Mouse (Mus musculus) ovary, adult 18-20 months (tissue): ENCODE data around the gene Dazap1.

ENCODE experiments used
- DNase-seq: peaks from one replicate; pipeline ENCODE4 v3.0.0; 2022; ENCODE audit warnings: low spot score, mixed read lengths

The Dazap1 gene

GRCm38 (mm10) chr10:80248971-80249640 lies 12.2 kb upstream of the Dazap1 start, which contains the start of gene Ndufs7:
Gene Ndufs7, plus strand, starts transcription at chr10:80249121.
- peak; percentile 87 for DNase-seq

- no peak for DNase-seq
Measured at GRCm38 (mm10) chr10:80250059-80250458, 11.2 kb upstream of the Dazap1 start.

DNA sequence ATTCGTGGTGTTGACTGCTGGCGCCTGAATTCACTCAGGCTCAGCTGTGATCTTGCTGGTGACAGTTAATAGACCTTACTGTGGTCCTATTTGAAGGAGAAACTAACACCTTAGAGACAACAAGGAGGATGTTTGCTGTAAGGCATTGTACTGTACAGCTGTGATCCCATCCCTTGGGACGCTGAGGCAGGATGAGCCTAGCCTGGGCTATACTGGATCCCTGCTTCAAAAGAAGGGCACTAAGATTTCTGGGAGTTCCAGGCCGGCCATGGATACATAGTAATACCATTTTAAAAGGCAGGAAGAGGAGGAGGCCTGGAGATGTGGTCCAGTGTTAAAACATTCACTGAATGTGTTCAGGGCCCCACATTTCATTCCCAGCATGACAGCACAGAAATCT lies 10.7 kb upstream of the Dazap1 start:
- no peak for DNase-seq

GRCm38 (mm10) chr10:80252011-80252410 lies 9.3 kb upstream of the Dazap1 start:
- no peak for DNase-seq

DNA sequence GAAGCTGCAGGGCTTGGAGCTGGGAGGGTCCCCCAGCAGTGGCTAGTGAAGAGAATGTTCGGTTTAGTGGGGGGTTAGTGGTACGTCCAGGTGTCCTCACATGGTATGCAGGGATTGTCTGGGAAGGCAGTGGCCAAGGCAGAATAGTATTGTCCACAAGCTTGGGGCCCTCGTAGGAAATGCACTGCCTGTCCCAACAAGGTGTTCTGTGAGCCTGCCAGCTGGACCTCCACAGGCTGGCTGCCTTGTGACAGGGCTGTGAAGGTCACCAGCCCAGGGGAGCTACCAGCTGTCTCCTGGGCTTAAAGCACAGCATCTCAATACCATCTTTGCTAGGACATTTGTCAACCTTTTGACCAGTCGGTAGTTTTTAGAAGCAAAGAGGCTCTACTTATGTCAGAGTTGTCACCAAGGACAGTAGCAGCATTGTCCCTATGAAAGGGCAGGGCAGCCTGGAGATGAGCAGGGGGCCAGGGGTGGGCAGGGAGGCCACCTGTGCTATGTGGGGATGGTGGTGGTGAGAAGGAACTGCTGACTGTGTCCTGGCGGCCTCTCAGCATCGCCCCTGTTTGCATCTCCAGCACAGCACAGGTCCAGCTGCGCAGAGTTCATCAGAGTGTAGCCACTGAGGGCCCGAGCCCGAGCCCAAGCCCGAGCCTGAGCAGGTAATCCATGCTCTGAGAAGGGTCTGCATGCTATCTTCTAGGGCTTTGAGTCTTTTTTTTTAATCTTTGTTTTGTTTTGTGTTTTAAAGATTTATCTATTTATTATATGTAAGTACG lies 8.6 kb upstream of the Dazap1 start:
- DNase-seq, result no peak

- no peak for DNase-seq
Measured at GRCm38 (mm10) chr10:80253551-80253950, 7.7 kb upstream of the Dazap1 start.

DNA sequence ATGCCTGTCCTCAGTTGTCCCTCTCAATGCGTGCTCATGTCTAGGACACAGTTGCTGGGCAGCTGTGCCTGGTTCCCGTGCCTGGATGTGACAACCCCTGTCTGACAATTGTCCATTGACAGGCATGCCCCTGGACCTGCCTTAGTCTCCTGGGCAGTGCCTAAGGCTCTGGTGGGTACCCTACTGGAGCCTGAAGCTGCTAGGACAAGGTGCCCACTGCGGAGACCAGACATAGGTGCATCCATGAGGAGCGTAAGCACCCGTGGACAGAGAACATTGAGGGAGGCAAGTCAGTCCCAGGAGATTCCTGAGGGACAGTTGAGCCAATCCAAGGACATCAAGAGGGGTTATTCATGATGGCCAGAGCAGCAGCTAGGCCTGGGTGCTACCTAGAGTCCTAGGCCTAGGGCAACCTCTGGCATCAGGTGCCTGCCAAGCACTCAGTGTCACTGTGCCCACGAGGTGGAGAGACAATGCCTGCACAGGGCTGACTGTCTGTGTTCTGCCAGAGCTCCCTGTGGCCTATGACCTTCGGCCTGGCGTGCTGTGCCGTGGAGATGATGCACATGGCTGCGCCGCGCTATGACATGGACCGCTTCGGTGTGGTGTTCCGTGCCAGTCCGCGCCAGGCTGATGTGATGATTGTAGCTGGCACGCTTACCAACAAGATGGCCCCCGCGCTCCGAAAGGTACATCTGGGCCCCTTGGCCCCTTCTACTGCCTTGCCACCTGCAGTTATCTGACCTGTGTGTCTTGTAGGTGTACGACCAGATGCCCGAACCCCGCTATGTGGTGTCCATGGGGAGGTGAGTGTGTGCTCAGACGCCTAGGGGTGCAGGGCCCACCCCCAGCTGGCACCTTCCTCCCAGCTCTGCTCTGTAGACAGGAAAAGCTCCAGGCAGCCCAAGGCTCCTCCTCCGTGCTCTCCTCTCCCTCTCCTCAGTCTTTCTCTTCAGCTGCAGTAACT lies 6.7 kb upstream of the Dazap1 start:
- DNase-seq, result no peak

- peak; percentile 52 for DNase-seq
Measured at GRCm38 (mm10) chr10:80255881-80256535, 5.3 kb upstream of the Dazap1 start.

DNA sequence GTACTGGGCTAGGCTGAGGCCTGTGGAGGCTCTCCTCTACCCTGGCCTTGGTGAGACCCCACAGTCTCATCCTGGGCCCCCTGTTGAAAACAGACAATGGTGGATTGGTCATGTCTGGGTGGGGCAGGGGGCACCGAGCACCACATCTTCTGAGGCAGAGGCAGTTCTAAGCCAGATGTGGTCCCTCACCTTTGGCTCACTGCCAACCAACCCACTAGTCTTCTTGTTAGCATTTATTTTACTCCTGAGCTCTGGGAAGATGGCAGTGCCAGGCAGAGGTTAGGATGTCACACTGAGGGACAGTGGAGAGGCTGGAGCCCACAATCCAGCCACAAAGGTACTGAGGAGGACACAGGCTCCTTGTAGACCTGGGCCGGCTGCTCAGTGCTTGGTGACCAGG lies 3.4 kb upstream of the Dazap1 start:
- DNase-seq, result no peak

GRCm38 (mm10) chr10:80258752-80259462 lies 2.4 kb upstream of the Dazap1 start:
- no peak for DNase-seq

DNA sequence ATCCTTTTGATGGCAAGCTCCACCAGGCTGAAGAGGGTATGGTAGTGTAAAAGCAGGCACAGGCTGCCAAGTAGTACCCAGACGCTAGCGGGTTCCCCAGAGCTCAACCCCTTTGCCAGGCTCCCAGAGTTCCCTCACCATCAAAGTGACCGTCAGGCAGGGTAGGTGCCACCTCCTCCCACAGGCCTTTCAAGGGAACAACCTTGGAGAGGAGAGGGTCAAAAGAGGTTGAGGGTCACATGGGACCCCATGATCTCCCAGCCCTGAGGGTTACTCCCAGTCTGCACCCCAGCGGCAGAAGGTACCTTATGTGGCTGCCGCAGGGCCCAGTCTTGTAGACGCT lies 1.9 kb upstream of the Dazap1 start:
- DNase-seq, result no peak

GRCm38 (mm10) chr10:80259861-80260641 lies 1.2 kb upstream of the Dazap1 start:
- DNase-seq, result peak; percentile 81

DNA sequence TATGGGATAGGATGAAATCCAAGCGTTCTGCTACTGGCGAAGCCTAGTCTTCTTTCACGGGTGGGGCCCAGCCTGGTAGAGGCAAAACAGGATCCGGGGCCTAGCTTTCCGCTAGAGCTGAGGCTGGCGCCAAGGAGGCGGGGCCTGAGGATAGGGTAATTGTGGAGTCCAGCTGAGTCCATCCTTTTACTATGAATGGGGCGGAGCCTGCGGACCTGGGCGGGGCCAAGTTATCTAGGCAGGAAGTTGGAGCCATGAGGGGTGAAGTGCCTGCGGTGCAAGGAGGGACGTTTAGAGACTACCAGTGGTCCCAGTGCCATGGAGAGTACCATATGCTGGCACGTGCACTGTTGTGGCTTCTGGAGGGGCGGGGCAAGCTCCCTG lies 291 bp downstream of the Dazap1 start:
- DNase-seq, result peak; percentile 95

DNA sequence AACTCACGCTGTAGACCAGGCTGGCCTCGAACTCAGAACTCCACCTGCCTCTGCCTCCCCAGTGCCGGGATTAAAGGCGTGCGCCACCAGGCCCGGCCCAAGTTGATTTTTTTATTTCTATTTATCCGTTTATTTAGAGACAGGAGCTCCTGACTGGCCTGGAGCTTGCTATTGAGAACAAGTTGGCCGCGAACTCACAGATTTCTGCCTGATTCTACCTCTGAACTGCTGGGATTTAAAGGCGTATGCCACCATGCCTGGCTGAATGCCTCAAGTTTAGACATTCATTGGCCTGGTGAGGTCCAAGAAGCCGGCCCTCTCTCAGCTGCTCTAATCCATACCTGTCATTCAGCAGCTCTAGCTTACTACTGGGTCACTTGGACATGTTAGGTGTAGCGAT lies 883 bp downstream of the Dazap1 start:
- DNase-seq, result no peak

DNA sequence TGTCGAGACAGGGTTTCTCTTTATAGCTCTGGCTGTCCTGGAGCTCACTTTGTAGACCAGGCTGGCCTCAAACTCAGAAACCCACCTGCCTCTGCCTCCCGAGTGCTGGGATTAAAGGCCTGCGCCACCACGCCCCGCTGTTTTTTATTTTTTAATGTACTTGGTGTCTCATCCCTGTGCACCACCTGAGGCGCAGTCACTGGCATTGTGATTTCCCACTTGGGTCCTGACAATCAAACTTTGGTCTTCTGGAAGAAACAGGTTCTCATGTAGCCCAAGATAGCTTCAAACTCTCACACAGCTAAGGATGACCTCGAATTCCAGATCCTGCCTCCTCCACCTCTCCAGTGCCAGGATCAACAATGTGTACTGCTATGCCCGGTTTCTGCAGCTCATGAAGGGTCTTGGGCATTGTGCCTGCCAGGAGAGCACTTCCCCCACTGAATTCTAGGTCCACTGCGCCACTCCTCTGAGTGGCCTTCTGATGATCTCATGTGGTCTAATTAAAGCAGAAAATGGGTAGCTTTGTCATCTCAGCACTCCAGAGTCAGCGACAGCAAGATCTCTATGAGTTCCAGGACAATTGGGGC lies 1.6 kb downstream of the Dazap1 start:
- no peak for DNase-seq

- DNase-seq, result peak; percentile 99
Measured at GRCm38 (mm10) chr10:80264341-80265148, 3.3 kb downstream of the Dazap1 start.

GRCm38 (mm10) chr10:80265149-80265486 lies 3.8 kb downstream of the Dazap1 start:
- DNase-seq, result no peak

GRCm38 (mm10) chr10:80270099-80270498 lies 8.8 kb downstream of the Dazap1 start:
- DNase-seq, result no peak

DNA sequence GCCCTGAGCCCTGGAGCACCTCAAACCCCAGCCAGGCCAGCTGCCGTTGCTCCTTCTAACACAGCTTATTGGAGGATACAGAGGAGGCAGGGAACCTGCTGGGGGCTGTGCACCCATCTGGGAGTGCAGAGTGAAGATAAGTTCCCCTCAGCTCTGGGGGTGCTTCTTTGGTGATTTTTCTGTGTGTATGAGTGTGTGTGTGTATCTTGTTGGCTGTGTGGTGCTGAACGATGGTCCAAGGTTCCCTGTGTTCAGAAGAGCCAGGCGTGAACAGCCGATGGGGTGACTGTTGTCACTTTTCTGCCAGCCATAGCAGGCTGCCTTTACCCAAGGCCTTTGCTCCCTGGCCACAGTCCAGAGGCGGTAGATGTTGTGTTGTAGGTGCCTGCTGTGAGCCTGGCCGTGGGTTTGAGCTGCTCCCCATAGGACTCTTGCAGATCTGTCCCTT lies 9.5 kb downstream of the Dazap1 start:
- no peak for DNase-seq
